Mouse (Mus musculus) brain, embryonic 14.5 days (tissue): ENCODE results near the gene Fam193b.

Source experiments
- CTCF ChIP-seq: fragments of 200-500 bp; IDR thresholded peaks from 2 replicates; pipeline ENCODE4 v1.5.1; 2012; ENCODE audit warnings: inconsistent platforms, mild to moderate bottlenecking, moderate library complexity, borderline replicate concordance; ENCODE audit not compliant: insufficient read depth, insufficient read length; ENCODE audit errors: extremely low read depth
- POLR2A ChIP-seq: fragments of 200-500 bp; IDR thresholded peaks from 2 replicates; pipeline ENCODE4 v1.6.1; 2012; ENCODE audit warnings: mild to moderate bottlenecking, inconsistent platforms, borderline replicate concordance; ENCODE audit not compliant: poor library complexity, insufficient read depth, insufficient read length, severe bottlenecking; ENCODE audit errors: extremely low read depth

DNA sequence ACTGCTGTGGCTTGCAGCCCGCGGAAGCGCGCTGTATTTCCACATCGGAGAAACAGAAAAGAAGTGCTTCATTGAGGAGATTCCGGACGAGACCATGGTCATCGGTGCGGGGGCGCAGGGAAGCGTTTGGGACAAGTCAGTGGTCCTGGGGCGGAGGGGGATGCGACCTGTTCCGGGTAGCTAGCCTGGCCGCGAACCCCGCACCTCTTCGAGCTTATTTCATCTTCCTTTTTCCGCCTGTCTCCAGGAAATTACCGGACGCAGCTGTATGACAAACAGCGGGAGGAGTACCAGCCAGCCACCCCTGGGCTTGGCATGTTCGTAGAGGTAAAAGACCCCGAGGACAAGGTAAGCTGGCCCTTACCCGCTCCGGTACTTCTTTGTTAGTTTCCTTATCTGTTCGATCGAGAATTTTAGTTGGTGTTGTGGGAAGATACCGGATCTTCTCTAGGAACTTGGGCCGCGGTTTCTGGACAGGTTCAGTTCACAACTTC lies 22.4 kb upstream of the Fam193b start:
- TF ChIP-seq CTCF (no peak), POLR2A (no peak)
